Mouse (Mus musculus) lung, postnatal 0 days (tissue): ENCODE results near the gene Trim7. TPM values are rescaled to one million over a fixed set of nuclear protein-coding genes. Genes with fewer than 3 reads are reported as not detected.
"Not testable (repeated sequence)": the region's sequence is repeated elsewhere in the genome, so short reads cannot be mapped to it uniquely, and the experiment has no call there.

Experiments
- ATAC-seq: fragments of 200-750 bp; cut with Nextera tagmentation; 2 replicates; pipeline ENCODE4 v1.8.0; 2017; ENCODE audit warnings: moderate library complexity
- DNase-seq: peaks from one replicate; pipeline ENCODE4 v3.0.0-alpha.2; 2016; ENCODE audit warnings: low spot score
- H3K27ac ChIP-seq: fragments of 300-500 bp; sonication (generic); 2 replicates; pipeline ENCODE4 v1.5.1; 2014; ENCODE audit warnings: antibody characterized with exemption, mild to moderate bottlenecking, low read length, mixed read lengths
- H3K27me3 ChIP-seq: fragments of 300-500 bp; sonication (generic); replicated peaks from 2 replicates; pipeline ENCODE4 v1.6.1; 2014; ENCODE audit warnings: low read length, mixed read lengths; ENCODE audit not compliant: insufficient read depth
- H3K36me3 ChIP-seq: fragments of 300-500 bp; sonication (generic); 2 replicates; pipeline ENCODE4 v1.6.1; 2014; ENCODE audit warnings: low read length, mixed read lengths; ENCODE audit not compliant: insufficient read depth
- H3K4me1 ChIP-seq: fragments of 300-500 bp; sonication (generic); 2 replicates; pipeline ENCODE4 v1.6.1; 2014; ENCODE audit warnings: antibody characterized with exemption, low read depth, low read length, mixed read lengths; ENCODE audit not compliant: insufficient read depth
- H3K4me2 ChIP-seq: fragments of 300-500 bp; sonication (generic); replicated peaks from 2 replicates; pipeline ENCODE4 v1.6.1; 2014; ENCODE audit warnings: low read depth, mild to moderate bottlenecking, low read length, moderate library complexity, mixed read lengths
- H3K4me3 ChIP-seq: fragments of 300-500 bp; sonication (generic); 2 replicates; pipeline ENCODE4 v1.5.1; 2014; ENCODE audit warnings: low read depth, low read length
- H3K9ac ChIP-seq: fragments of 300-500 bp; sonication (generic); replicated peaks from 2 replicates; pipeline ENCODE4 v1.6.1; 2014; ENCODE audit warnings: low read depth, mild to moderate bottlenecking
- H3K9me3 ChIP-seq: fragments of 300-500 bp; sonication (generic); 2 replicates; pipeline ENCODE4 v1.6.1; 2016; ENCODE audit warnings: low read length, mixed read lengths
- CTCF ChIP-seq: IDR thresholded peaks from 2 replicates; pipeline ENCODE4 v1.5.1; 2016; ENCODE audit warnings: antibody characterized with exemption, mild to moderate bottlenecking
- EP300 ChIP-seq: IDR thresholded peaks from 2 replicates; pipeline ENCODE4 v1.6.1; 2016; ENCODE audit warnings: antibody characterized with exemption, mild to moderate bottlenecking, control low read depth
- WGBS: fragments of 180-500 bp; shearing (Covaris S2); extraction: QIAGEN DNeasy Blood & Tissue Kit; methylation state at CpG from one replicate; pipeline ENCODE4 v1.1.7; 2014; 5-methylcytosine and 5-hydroxymethylcytosine counted together
- polyA plus RNA-seq: library from polyadenylated mRNA; unstranded; fragments of >200 nt; fragmentation: Nextera tagmentation; extraction: Ambion mirVana; gene quantifications from 2 replicates; pipeline ENCODE4 v1.2.1, GENCODE M21; 2015

Gene Trim7
- polyA plus RNA-seq, 1 experiment from 2014 or later: 1.2 TPM

DNA sequence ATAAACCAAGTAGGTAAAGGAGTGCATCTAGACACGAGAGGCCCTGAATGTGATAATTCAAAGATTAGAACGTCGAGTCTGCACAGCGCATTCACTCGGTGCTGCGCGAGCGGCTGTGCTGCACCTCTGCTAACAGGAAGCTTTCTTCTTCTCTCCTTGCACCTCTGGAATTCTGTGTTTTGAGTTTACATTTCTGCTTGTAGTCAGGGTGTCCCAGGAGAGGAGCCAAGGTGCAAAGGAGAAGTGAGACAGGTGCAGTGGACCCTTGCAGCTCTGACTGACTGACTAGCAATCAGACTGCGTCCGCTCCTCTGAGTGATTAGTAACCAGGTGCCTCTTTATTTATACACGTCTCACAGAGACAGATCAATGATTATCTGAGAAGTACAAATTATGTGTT is 17.3 kb downstream of the Trim7 start:
- no peak overlapping the region for H3K9ac ChIP-seq
- no peaks in the 10 kb centered on the region for H3K9me3 ChIP-seq
- no peaks in the 10 kb centered on the region for H3K36me3 ChIP-seq
- 55% methylated on average over 11 of the region's 11 CpGs for WGBS
- DNase-seq (no peak), ATAC-seq (no peak)
- TF ChIP-seq EP300 (no peak), CTCF (no peak)
- no peaks in the 10 kb centered on the region; the same call in 1 of the 2 replicates for H3K4me1 ChIP-seq
- no peaks in the 10 kb centered on the region for H3K27me3 ChIP-seq
- no peak overlapping the region for H3K4me3 ChIP-seq
- H3K27ac ChIP-seq: no peak overlapping the region
- H3K4me2 ChIP-seq: no peak overlapping the region

DNA sequence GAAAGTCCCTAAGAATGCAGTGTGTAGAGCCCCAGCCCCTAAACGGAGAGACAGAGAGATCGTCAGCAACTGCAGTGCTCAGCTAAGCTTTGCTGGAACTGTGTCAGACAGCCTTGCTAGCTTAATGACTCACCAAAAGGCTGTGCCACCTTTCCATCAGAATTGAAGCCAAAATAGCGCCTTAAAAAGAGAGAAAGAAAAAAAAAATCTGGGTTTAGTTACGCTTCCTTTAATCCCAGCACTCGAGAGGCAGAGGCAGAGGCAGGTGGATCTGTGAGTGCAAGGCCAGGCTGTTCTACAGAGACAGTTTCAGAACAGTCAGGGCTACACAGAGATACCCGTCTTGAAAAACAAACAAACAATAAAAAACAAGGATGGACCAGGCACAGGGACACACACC is 18.4 kb downstream of the Trim7 start:
- DNase-seq (no peak), ATAC-seq (no peak)
- 60% methylated on average over 6 of the region's 6 CpGs for WGBS
- no peak overlapping the region for H3K9ac ChIP-seq
- H3K9me3 ChIP-seq: no peaks in the 10 kb centered on the region
- no peaks in the 10 kb centered on the region for H3K27me3 ChIP-seq
- no peaks in the 10 kb centered on the region for H3K36me3 ChIP-seq
- no peaks in the 10 kb centered on the region for H3K4me1 ChIP-seq
- TF ChIP-seq CTCF: no peak
- TF ChIP-seq EP300: no peak
- no peak overlapping the region for H3K4me3 ChIP-seq
- H3K4me2 ChIP-seq: no peak overlapping the region
- H3K27ac ChIP-seq: no peak overlapping the region

DNA sequence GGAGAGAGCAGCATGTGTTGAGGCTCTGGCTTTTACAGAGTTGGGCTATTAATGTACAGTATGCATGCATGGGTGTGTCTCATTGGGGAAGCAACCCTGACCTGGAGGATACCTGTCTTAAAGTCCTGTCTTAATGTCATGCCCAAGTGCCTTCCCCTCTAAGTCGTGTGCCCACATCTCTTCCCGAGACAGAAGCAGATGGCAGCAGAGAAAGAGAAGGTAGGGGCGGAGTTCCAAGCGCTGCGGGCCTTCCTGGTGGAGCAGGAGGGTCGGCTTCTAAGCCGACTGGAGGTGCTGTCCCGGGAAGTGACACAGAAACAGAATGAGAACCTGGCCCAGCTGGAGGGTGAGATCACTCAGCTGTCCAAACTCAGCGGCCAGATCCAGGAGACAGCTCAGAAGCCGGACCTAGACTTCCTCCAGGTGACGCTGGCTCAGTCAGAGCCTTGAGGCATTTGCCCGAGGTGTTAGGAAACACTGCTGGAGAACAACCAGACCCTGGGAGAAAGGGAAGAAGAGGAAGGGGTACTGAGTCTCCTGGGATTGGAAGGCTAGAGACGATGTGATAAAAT is 19.4 kb downstream of the Trim7 start:
- Histone ChIP-seq H3K9ac (no peak overlapping the region), H3K4me1 (no peaks in the 10 kb centered on the region), H3K9me3 (no peaks in the 10 kb centered on the region), H3K4me2 (no peak overlapping the region), H3K27me3 (no peaks in the 10 kb centered on the region), H3K4me3 (no peak overlapping the region), H3K36me3 (no peaks in the 10 kb centered on the region), H3K27ac (no peak overlapping the region)
- DNase-seq (no peak), ATAC-seq (no peak)
- 21% methylated on average over 13 of the region's 13 CpGs for WGBS
- TF ChIP-seq CTCF: no peak
- TF ChIP-seq EP300: no peak

DNA sequence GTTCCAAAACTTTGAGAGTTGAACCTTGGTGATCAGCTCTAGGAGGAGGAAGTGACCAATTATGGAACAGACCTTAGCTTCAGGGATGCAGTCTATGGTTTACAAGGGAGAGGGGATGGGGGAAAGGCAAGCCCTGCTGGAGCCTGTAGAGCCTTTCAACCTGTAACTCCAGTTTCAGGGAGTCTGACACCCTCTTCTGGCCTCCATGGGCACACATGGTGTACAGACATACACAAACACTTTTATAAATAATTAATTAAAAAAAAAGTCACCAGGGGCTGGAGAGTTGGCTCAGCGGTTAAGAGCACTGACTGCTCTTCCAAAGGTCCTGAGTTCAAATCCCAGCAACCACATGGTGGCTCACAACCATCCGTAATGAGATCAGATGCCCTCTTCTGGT is 20.4 kb downstream of the Trim7 start:
- H3K27ac ChIP-seq, H3K9ac ChIP-seq, DNase-seq, H3K4me2 ChIP-seq, H3K4me1 ChIP-seq, H3K27me3 ChIP-seq, H3K4me3 ChIP-seq, H3K36me3 ChIP-seq, H3K9me3 ChIP-seq, ATAC-seq: not testable (repeated sequence)
- 80% methylated on average over 2 of the region's 2 CpGs for WGBS
- TF ChIP-seq CTCF: peak; percentile 4; the same call in 1 of the 2 replicates

DNA sequence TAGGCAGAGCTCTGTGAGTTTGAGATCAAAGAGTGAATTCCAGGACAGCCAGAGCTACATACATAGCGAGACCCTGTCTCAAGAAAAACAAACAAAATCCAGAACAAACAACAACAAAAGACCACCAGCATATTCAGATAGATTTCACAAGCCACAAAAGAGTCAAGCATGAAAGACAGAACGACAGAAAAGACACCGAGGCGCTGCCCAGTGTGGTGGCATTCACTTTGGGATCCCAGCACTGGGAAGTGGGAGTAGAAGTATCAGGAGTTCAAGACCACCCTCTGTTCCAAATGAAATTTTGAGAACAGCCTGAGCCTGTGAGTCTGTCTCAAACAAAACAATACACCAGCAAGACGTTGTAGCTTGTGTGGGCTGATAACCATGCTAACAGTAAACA is 20.9 kb downstream of the Trim7 start:
- no peak overlapping the region for H3K4me2 ChIP-seq
- no peak overlapping the region for H3K9ac ChIP-seq
- H3K4me1 ChIP-seq: no peaks in the 10 kb centered on the region
- no peaks in the 10 kb centered on the region for H3K9me3 ChIP-seq
- no peaks in the 10 kb centered on the region for H3K27me3 ChIP-seq
- ATAC-seq: no peak
- no peaks in the 10 kb centered on the region for H3K36me3 ChIP-seq
- no peak for TF ChIP-seq EP300
- no peak for TF ChIP-seq CTCF
- H3K4me3 ChIP-seq: no peak overlapping the region
- 68% methylated on average over 5 of the region's 5 CpGs for WGBS
- DNase-seq: no peak
- no peak overlapping the region for H3K27ac ChIP-seq

DNA sequence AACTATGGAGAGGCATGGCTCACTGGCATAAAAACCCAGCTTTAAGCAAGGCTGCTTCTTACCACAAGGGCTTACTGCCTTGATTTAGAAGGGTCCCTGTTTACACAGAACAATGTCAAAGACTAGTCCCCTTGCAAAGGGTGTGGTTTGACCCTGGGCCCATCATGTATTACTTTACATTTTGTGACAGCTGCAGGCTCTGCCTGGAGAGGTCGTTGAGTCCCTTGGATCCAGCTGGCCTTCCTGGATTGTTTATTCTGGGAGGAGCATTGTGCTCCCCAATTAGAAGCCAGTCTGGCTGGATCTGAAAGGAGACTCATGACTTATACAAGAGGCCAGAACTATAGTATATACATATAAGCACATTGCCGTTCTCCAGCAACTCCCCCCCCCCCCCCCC is 24.3 kb downstream of the Trim7 start:
- 23% methylated on average over 2 of the region's 2 CpGs for WGBS
- DNase-seq (no peak), ATAC-seq (no peak)
- H3K4me2 ChIP-seq: no peak overlapping the region; the same call in 1 of the 2 replicates
- H3K4me1 ChIP-seq: 0 out of 2 replicates have a peak, but pooled peaks cover 5% of the 10 kb centered on the region
- H3K27me3 ChIP-seq: no peaks in the 10 kb centered on the region
- H3K9ac ChIP-seq: no peak overlapping the region
- no peak overlapping the region for H3K4me3 ChIP-seq
- no peaks in the 10 kb centered on the region for H3K36me3 ChIP-seq
- H3K9me3 ChIP-seq: no peaks in the 10 kb centered on the region
- TF ChIP-seq EP300: no peak
- no peak for TF ChIP-seq CTCF
- H3K27ac ChIP-seq: no peak overlapping the region
